In the genomic region with DNA sequence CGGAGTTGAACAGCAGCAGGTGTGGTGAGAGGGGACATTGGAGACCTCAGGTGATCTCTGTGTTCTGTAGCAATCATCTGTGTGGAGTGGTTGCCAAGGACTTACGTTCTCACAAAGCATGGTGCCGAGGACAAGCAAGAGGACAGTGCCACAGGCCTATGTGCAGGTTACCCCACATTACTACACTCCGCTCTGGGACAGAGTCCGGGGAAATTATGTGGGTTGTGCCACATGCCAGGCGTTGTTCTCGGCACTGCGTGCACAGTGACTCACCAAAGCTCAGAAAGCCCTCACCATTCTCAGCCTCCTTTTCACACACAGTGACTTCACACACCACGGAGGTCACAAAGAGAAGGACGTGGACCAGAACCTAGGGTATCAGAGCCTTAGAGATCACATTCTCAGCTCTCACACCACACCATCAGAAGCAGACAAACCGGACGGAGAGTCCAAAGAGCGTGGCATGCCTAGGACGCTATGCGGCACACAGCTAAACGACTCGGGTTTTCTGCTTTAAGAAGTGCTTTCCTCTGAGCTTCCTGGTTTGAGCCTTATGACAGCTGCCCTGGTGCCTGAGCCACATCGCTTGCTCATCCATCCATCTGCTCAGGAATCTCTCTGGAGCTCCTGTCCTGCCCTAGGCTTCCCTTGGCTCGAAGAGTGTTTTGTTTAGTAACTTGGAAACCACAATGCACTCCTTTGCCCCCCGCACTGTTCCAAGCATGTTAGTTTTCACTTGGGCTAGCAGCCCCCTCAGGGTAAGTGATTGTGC, we compare ENCODE assay signal across 39 mouse cellular contexts. TPM values are rescaled to one million over a fixed set of nuclear protein-coding genes. Genes with fewer than 3 reads are reported as not detected.
DNase-seq lines count a peak whose midpoint lies in the region; ATAC-seq and TF ChIP-seq lines count a peak whose summit lies in the region.
"Had no signal": no experiment of that assay in that cellular context is flagged by ENCODE, and none has a peak within 500 bp of the region (broad histone marks: within the 10 kb centered on the region; RNA-seq: fewer than 3 reads in every experiment).

No protein-coding gene starts in this region.

- H3K4me1 ChIP-seq in olfactory bulb, adult 2 months (ENCODE audit: control insufficient read depth, insufficient read depth, low read length), result peaks cover 45% of the 10 kb centered on the region
- H3K4me1 ChIP-seq: forebrain, embryonic 13.5 days; liver, embryonic 13.5 days; stomach, embryonic 15.5 days had no signal

- ATAC-seq in frontal cortex, adult (ENCODE audit: low TSS enrichment), result peak; percentile 47
- peak; percentile 27 for ATAC-seq in Patski
- ATAC-seq: forebrain, embryonic 13.5 days; midbrain, embryonic 16.5 days had no signal

- TF ChIP-seq POLR2A in olfactory bulb, adult 2 months (IDR thresholded peaks at IDR 0.05; ENCODE audit: insufficient read depth, low read depth, low read length), result no peak

- no peak overlapping the region for H3K4me3 ChIP-seq in olfactory bulb, adult 2 months (ENCODE audit: insufficient read depth, low read depth, low read length)
- H3K4me3 ChIP-seq: erythroblast, embryonic 14.5 days; forebrain, embryonic 13.5 days; heart, embryonic 12.5 days; kidney, embryonic 15.5 days; liver, embryonic 13.5 days; neural tube, embryonic 12.5 days; stomach, embryonic 15.5 days had no signal

- TF ChIP-seq CTCF in Patski (IDR thresholded peaks at IDR 0.05), result no peak
- TF ChIP-seq CTCF in olfactory bulb, adult 2 months (IDR thresholded peaks at IDR 0.05; ENCODE audit: insufficient read depth, low read depth, low read length), result no peak

- 66% methylated on average over 20 of the region's 20 CpGs for WGBS in olfactory bulb, adult 2 months

- in situ Hi-C loops in Patski (cut with MboI; ENCODE audit: low pct_unique_long_range_greater_than_20kb), result no loop called here

- CTCF ChIA-PET in Patski (lab: Charles Lee), result no interaction called here

- peak overlapping the region; percentile 5; the same call in 1 of the 2 replicates for H3K27ac ChIP-seq in olfactory bulb, adult 2 months (ENCODE audit: insufficient read depth, low read depth, low read length)
- H3K27ac ChIP-seq: forebrain, embryonic 13.5 days; hindbrain, embryonic 14.5 days; kidney, embryonic 15.5 days; liver, embryonic 13.5 days; neural tube, embryonic 12.5 days; stomach, embryonic 15.5 days had no signal

- POLR2A ChIA-PET in Patski (lab: Charles Lee), result interaction anchor here (1.1 kb wide), 1 partner anchor 32 kb away, joined by 3 read pairs; no protein-coding TSS in a partner anchor

- no peaks in the 10 kb centered on the region for H3K27me3 ChIP-seq in Patski
- H3K27me3 ChIP-seq: forebrain, embryonic 13.5 days; heart, embryonic 12.5 days; liver, embryonic 13.5 days; neural tube, embryonic 12.5 days; stomach, embryonic 15.5 days had no signal

- no peak for DNase-seq in frontal cortex, postnatal 14 days (ENCODE audit: low spot score in 2 of 2)
- DNase-seq in left cerebral cortex, postnatal 36 days (ENCODE audit: low spot score in 2 of 2), result peak; percentile 32 to 36
- no peak for DNase-seq in left cerebral cortex, postnatal 4 days
- DNase-seq in Patski (ENCODE audit: low read depth, low spot score), result no peak
- DNase-seq in retina, postnatal 1 day, result no peak
- no peak for DNase-seq in heart, postnatal 25 days (ENCODE audit: low spot score)
- DNase-seq: adrenal gland, postnatal 25 days; cerebellum, adult 18-20 months; cerebellum, postnatal 14 days; gastrocnemius, postnatal 25 days; heart, adult 18-20 months; kidney, adult 18-20 months; kidney, postnatal 25 days; liver, embryonic 13.5 days; lung, adult 2 months; lung, postnatal 14 days; right cerebral cortex, postnatal 25 days; thymus, postnatal 25 days had no signal

- intact Hi-C loops in left cerebral cortex, postnatal 36 days (cut with DNase I), result no loop called here
- intact Hi-C loops in left cerebral cortex, postnatal 4 days (cut with DNase I), result no loop called here
- intact Hi-C loops in heart, postnatal 25 days (cut with DNase I), result no loop called here

RNA-seq across cellular contexts. Expression of gene AL607142.1, which starts 1.3 kb away (rescaled TPM):
- total RNA-seq in left cerebral cortex, postnatal 36 days (2021), result not detected
- not detected for total RNA-seq in left cerebral cortex, postnatal 4 days (2021)
- not detected for polyA plus RNA-seq in Patski (2021)
- polyA plus RNA-seq in olfactory bulb, adult 2 months (2012; ENCODE audit: insufficient read depth, insufficient read length, low replicate concordance, missing spikeins), result not detected in 2 replicates
- not detected for total RNA-seq in heart, postnatal 25 days (2021)
- total RNA-seq: adrenal gland, postnatal 25 days; gastrocnemius, adult 18-20 months; gastrocnemius, postnatal 25 days; heart, adult 18-20 months; hematopoietic stem cell, adult 5-6 weeks; layer of hippocampus, adult 18-20 months; layer of hippocampus, postnatal 14 days; left cerebral cortex, postnatal 25 days; MEL had no signal
- polyA plus RNA-seq: brain, embryonic 14.5 days; cortical plate, adult 2 months; embryonic facial prominence, embryonic 14.5 days; erythroblast, embryonic 14.5 days; forebrain, embryonic 13.5 days; heart, embryonic 12.5 days; heart, postnatal 0 days; hindbrain, embryonic 14.5 days; kidney, embryonic 15.5 days; limb, embryonic 14.5 days; liver, embryonic 13.5 days; lung, adult 2 months; midbrain, embryonic 16.5 days; neural tube, embryonic 12.5 days; stomach, embryonic 15.5 days had no signal

Comparison
In these comparisons a context has a peak if more than half of its experiments do, and no peak if none do; other contexts are left out.
1. DNase-seq: peak in left cerebral cortex, postnatal 36 days (2 of 2); none in frontal cortex, postnatal 14 days (0 of 2), left cerebral cortex, postnatal 4 days (single experiment), Patski (single experiment), retina, postnatal 1 day (single experiment) and heart, postnatal 25 days (single experiment).